Mouse (Mus musculus) small intestine, adult 2 months (tissue): ENCODE results near the gene Tcfl5. TPM values are rescaled to one million over a fixed set of nuclear protein-coding genes. Genes with fewer than 3 reads are reported as not detected.

ENCODE experiments used
- H3K27ac ChIP-seq: fragments of 200-500 bp; 2 replicates; pipeline ENCODE4 v1.5.1; 2012; ENCODE audit warnings: low read depth, low read length, control low read depth, inconsistent platforms; ENCODE audit not compliant: insufficient read depth
- H3K27me3 ChIP-seq: fragments of 200-500 bp; 2 replicates; pipeline ENCODE4 v1.6.1; 2012; ENCODE audit warnings: mild to moderate bottlenecking, moderate library complexity, low read length, inconsistent platforms; ENCODE audit not compliant: control insufficient read depth, insufficient read depth
- H3K36me3 ChIP-seq: fragments of 200-500 bp; 2 replicates; pipeline ENCODE4 v1.6.1; 2012; ENCODE audit warnings: mild to moderate bottlenecking, low read length, control low read depth, inconsistent platforms; ENCODE audit not compliant: control insufficient read depth, insufficient read depth
- H3K4me1 ChIP-seq: fragments of 200-500 bp; 2 replicates; pipeline ENCODE4 v1.6.1; 2012; ENCODE audit warnings: low read length, inconsistent platforms, mixed read lengths; ENCODE audit not compliant: control insufficient read depth, insufficient read depth, insufficient read length
- H3K4me3 ChIP-seq: fragments of 200-500 bp; 2 replicates; pipeline ENCODE4 v1.5.1; 2012; ENCODE audit warnings: low read depth, mild to moderate bottlenecking, control low read depth, inconsistent platforms, low read length, moderate library complexity
- CTCF ChIP-seq: fragments of 200-500 bp; IDR thresholded peaks from 2 replicates; pipeline ENCODE4 v1.5.1; 2012; ENCODE audit warnings: low read depth, mild to moderate bottlenecking, control low read depth, inconsistent platforms, low read length, moderate library complexity, mixed read lengths; ENCODE audit not compliant: insufficient replicate concordance, insufficient read length; ENCODE audit errors: extremely low read depth
- POLR2A ChIP-seq: fragments of 200-500 bp; IDR thresholded peaks from 2 replicates; pipeline ENCODE4 v1.6.1; 2012; ENCODE audit warnings: low read depth, mild to moderate bottlenecking, control low read depth, inconsistent platforms, low read length, moderate library complexity
- WGBS: fragments of 180-500 bp; shearing (Covaris S2); methylation state at CpG from one replicate; pipeline ENCODE4 v1.1.7; 2018; 5-methylcytosine and 5-hydroxymethylcytosine counted together
- polyA plus RNA-seq: library from polyadenylated mRNA; depleted of rRNA; stranded (reverse); fragments of >200 nt; gene quantifications from 2 replicates; pipeline ENCODE4 v1.2.3, GENCODE M21; 2012

The Tcfl5 gene
- polyA plus RNA-seq, 1 experiment, result not detected

DNA sequence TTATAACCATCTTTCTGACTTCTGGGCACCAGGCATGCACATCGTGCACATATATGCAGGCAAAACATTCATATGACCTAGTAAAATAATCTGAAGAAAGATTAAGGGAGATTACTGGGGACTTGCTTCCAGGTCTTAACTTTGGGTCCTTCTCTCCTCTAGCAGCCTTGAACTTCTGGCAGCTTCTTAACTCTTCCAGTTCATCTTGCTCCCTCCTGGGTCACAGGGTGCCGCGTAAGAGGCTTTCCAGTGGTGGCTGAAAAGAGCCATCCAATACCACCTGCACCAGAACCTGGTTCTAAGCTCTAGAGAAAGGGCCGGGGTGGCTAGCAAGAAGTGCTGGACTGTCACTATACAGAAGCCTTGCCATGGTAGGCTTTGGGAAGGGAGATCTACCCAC lies 45.0 kb downstream of the Tcfl5 start, which contains the start of gene Col9a3:
Gene Col9a3 (plus strand): TSS at position 301 of the 400 bp plus-strand sequence.
- Histone ChIP-seq H3K4me3 (no peak within 1 kb of the TSS), H3K36me3 (peaks cover 28% of the 10 kb centered on the region), H3K4me1 (no peaks in the 10 kb centered on the region), H3K27ac (no peak within 1 kb of the TSS), H3K27me3 (no peaks in the 10 kb centered on the region; the same call in 1 of the 2 replicates)
- 62% methylated on average over 4 of the region's 4 CpGs for WGBS
- no peak for TF ChIP-seq POLR2A
- TF ChIP-seq CTCF, result no peak

DNA sequence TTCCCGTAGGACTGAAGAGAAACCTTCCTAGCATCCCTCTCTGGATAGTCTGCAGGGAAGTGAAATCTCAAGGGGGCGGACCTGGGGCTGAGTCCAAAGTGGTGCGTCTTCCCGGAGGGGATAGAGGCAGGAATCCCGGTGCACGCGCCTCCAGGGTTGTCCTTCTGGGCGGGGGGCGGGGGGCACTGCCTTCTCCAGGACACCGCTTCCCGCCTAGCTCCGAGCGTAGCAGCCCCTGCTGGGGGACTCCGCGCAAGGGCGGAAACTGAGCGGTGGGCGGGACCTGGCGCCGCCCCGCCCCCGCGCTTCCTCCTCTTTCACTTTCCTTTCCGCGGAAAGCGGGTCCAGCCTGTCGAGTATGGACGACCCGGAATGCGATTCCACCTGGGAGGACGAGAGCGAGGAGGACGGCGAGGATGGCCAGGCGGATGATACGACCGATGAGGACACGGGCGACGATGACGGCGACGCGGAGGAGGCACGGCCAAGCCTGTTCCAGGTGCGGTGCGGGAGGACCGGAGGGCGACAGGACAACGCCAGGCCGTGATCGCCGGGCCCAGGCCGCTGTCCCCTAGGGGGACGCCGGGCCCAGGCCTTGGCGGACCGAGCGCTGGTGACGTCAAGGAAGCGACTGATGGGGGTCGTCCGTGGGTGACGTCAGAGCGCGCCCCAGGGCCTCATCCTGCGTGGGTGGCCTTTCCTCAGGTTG lies 53.2 kb downstream of the Tcfl5 start, which contains the start of gene Ogfr:
Gene Ogfr (plus strand): TSS at position 123 of the 709 bp plus-strand sequence.
- peak; percentile 59; the same call in 1 of the 2 replicates for TF ChIP-seq POLR2A
- TF ChIP-seq CTCF, result peak; percentile 22; the same call in 1 of the 2 replicates
- H3K27me3 ChIP-seq, result no peaks in the 10 kb centered on the region
- under 1% methylated on average over 64 of the region's 67 CpGs for WGBS
- peaks cover 10% of the 10 kb centered on the region; the same call in 1 of the 2 replicates for H3K4me1 ChIP-seq
- H3K27ac ChIP-seq, result peak within 1 kb of the TSS; percentile 61
- peaks cover 38% of the 10 kb centered on the region for H3K36me3 ChIP-seq
- peak within 1 kb of the TSS; percentile 70 for H3K4me3 ChIP-seq

DNA sequence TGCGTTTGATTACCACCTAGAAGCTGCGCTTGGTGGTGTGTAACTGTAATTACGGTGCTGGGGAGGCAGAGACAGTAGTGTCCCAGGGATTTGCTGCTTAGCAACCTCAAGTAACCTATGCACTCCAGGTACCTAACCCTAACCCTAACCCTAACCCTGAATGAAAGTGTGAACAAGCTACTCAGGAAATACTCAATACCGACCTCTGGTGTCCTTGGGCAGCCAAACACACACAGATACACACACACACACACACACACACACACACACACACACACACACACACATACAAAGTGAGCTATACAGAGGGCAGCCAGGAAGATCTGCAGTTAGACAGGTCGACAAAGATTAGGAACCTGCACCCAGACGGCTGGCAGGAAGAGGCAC lies 53.8 kb downstream of the Tcfl5 start:
- 44% methylated on average over 6 of the region's 6 CpGs for WGBS
- H3K36me3 ChIP-seq, result peaks cover 32% of the 10 kb centered on the region
- TF ChIP-seq CTCF (no peak), POLR2A (no peak)

DNA sequence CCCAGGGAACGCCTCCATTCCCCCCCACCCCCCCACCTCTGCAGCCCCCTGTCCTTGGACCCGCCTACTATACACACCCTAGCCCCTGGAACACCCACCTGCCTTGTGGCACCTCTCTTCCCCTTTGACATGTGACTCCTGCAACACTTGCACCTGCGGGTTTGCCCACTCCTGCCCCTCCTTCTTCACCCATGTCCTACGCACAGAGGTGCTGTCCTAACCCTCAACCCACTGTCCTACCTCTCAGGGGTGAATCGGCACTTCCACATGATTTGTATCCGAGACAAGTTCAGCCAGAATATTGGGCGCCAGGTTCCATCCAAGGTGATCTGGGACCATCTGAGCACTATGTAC lies 59.4 kb downstream of the Tcfl5 start:
- TF ChIP-seq CTCF, result no peak
- no peak for TF ChIP-seq POLR2A
- H3K27me3 ChIP-seq, result no peaks in the 10 kb centered on the region
- H3K27ac ChIP-seq, result no peak overlapping the region
- peaks cover 17% of the 10 kb centered on the region; the same call in 1 of the 2 replicates for H3K4me1 ChIP-seq
- peak overlapping the region; percentile 97 for H3K4me3 ChIP-seq
- 7% methylated on average over 7 of the region's 7 CpGs for whole genome bisulfite sequencing
- H3K36me3 ChIP-seq, result peaks cover 7% of the 10 kb centered on the region

More for the DNA sequence above, 53.8 kb downstream of the Tcfl5 start:
- Histone ChIP-seq H3K27me3 (no peaks in the 10 kb centered on the region), H3K4me3 (peak overlapping the region; percentile 70), H3K27ac (no peak overlapping the region), H3K4me1 (peaks cover 15% of the 10 kb centered on the region; the same call in 1 of the 2 replicates)

DNA sequence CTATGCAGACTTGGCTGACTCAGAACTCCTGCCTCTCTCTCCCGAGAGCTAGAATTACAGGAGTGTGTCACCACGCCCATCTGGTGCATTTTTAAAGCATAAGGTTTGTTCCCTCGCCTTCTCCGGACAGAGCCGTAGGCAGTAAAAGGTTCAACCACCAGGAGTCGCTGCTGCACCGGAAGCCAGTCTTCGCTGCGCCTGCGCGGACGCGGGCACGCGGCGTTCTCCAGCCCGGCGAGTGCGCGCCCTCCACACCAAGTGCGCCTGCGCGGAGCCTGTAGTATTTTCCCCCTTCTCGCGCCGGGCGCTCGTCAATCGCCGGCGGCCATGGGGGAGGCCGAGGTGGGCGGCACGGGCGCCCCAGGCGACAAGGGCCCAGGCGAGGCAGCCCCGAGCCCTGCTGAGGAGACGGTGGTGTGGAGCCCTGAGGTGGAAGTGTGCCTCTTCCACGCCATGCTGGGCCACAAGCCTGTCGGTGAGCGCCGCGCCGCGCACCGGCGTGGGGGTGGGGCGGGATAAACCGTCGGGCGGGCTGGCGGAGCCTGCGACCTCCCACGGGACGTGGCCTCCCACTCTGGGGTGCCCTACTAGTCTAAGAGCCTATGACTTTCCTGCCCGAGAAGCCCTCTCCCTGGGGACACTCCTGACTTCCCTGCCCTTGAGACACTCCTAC lies 59.9 kb downstream of the Tcfl5 start:
- TF ChIP-seq CTCF (peak; percentile 97), POLR2A (0 out of 2 replicates have a peak, but pooled peaks have one; percentile 15)
- H3K27ac ChIP-seq, result no peak overlapping the region
- under 1% methylated on average over 57 of the region's 57 CpGs for WGBS

DNA sequence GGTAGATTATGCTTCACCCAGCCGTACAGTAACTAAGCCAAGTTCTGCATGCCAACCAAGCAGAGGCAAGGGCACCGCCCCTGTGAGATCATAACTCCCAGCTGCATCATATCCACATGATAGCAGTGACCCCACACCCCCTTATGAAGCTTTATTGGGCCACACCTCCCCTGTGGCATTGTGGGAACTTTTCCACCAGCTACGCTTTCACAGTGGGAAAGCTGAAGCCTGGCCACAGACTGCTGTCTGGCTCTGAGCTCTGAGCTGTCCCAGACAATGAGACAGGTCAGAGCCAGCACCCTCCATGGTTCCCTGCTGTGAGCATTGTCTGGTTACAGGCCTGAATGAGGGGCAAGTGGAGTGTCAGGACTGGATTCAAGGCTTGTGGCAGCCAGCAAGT lies 61.5 kb downstream of the Tcfl5 start, which contains the start of gene Mrgbp:
Gene Mrgbp (plus strand): TSS at position 303 of the 400 bp plus-strand sequence.
- WGBS, result 28% methylated on average over 3 of the region's 3 CpGs
- H3K27ac ChIP-seq, result no peak within 1 kb of the TSS
- peaks cover 3% of the 10 kb centered on the region; the same call in 1 of the 2 replicates for H3K27me3 ChIP-seq
- peaks cover 17% of the 10 kb centered on the region; the same call in 1 of the 2 replicates for H3K4me1 ChIP-seq
- TF ChIP-seq POLR2A, result no peak
- no peak for TF ChIP-seq CTCF
- peaks cover 3% of the 10 kb centered on the region for H3K36me3 ChIP-seq
- H3K4me3 ChIP-seq, result no peak within 1 kb of the TSS

More for the DNA sequence above, 59.9 kb downstream of the Tcfl5 start:
- Histone ChIP-seq H3K27me3 (peaks cover under 1% of the 10 kb centered on the region; the same call in 1 of the 2 replicates), H3K4me1 (peaks cover 17% of the 10 kb centered on the region; the same call in 1 of the 2 replicates), H3K36me3 (peaks cover 7% of the 10 kb centered on the region), H3K4me3 (peak overlapping the region; percentile 97)

DNA sequence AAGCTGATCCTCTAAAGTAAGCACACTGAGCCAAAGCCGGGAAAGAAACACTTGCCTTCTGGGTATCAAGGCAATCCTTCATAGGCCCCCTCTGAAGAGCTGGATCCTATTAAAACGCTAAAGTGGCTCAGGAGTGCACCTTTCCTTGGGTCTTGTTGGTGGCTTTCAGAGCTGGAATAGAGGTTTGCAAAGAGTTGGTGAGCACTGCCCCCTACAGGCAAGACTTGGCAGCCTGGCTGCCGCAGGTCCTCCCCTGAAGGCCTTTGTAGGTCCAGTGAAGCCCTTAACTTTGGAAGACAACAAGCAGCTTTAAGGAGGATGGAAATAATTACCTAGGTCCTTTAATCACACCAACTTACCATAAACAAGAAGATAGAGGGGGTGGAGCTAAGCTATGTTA lies 63.8 kb downstream of the Tcfl5 start:
- 4% methylated on average over 3 of the region's 3 CpGs for WGBS
- peaks cover 14% of the 10 kb centered on the region for H3K27me3 ChIP-seq
- peaks cover 9% of the 10 kb centered on the region; the same call in 1 of the 2 replicates for H3K4me1 ChIP-seq
- no peak overlapping the region for H3K27ac ChIP-seq
- TF ChIP-seq POLR2A (no peak), CTCF (peak; percentile 87; the same call in 1 of the 2 replicates)
- H3K4me3 ChIP-seq, result no peak overlapping the region
- H3K36me3 ChIP-seq, result no peaks in the 10 kb centered on the region
